Mouse (Mus musculus): ENCODE measurements around the gene Hmgn2.
A peak's percentile ranks its signal among the peaks of the same experiment; 100 is the strongest.
"Not testable (repeated sequence)": the region's sequence is repeated elsewhere in the genome, so short reads cannot be mapped to it uniquely, and the experiment has no call there.

Gene Hmgn2

GRCm38 (mm10) chr4:133968150-133968921 is at the start of gene Hmgn2:
Gene Hmgn2, minus strand, starts transcription at chr4:133968650.
- DNase-seq (ENCODE audit: low read depth) = peak; percentile 51

- no peak for DNase-seq (ENCODE audit: low read depth)
Measured at GRCm38 (mm10) chr4:134017201-134017865, 48.9 kb upstream of the Hmgn2 start.

GRCm38 (mm10) chr4:134016767-134017166 is 48.3 kb upstream of the Hmgn2 start:
- no peak for DNase-seq (ENCODE audit: low read depth)

GRCm38 (mm10) chr4:134016208-134016607 is 47.8 kb upstream of the Hmgn2 start:
- no peak for DNase-seq (ENCODE audit: low read depth)

- DNase-seq (ENCODE audit: low read depth) = no peak
Measured at GRCm38 (mm10) chr4:134012858-134013528, 44.5 kb upstream of the Hmgn2 start.

GRCm38 (mm10) chr4:134011450-134012414 is 43.3 kb upstream of the Hmgn2 start:
- DNase-seq (ENCODE audit: low read depth) = no peak

- no peak for DNase-seq (ENCODE audit: low read depth)
Measured at GRCm38 (mm10) chr4:134009709-134010108, 41.3 kb upstream of the Hmgn2 start.

GRCm38 (mm10) chr4:134006845-134007244 is 38.4 kb upstream of the Hmgn2 start:
- no peak for DNase-seq (ENCODE audit: low read depth)

GRCm38 (mm10) chr4:134005581-134006358 is 37.3 kb upstream of the Hmgn2 start:
- DNase-seq (ENCODE audit: low read depth) = no peak

GRCm38 (mm10) chr4:134002903-134003302 is 34.5 kb upstream of the Hmgn2 start:
- DNase-seq (ENCODE audit: low read depth) = no peak

- no peak for DNase-seq (ENCODE audit: low read depth)
Measured at GRCm38 (mm10) chr4:134002246-134002645, 33.8 kb upstream of the Hmgn2 start.

GRCm38 (mm10) chr4:134001710-134002109 is 33.3 kb upstream of the Hmgn2 start:
- no peak for DNase-seq (ENCODE audit: low read depth)

GRCm38 (mm10) chr4:134000466-134001438 is 32.3 kb upstream of the Hmgn2 start, which contains the start of gene Dhdds:
Gene Dhdds, minus strand, starts transcription at chr4:134000918.
- DNase-seq (ENCODE audit: low read depth) = peak; percentile 96

GRCm38 (mm10) chr4:133994697-133995096 is 26.2 kb upstream of the Hmgn2 start:
- no peak for DNase-seq (ENCODE audit: low read depth)

GRCm38 (mm10) chr4:133991087-133991660 is 22.7 kb upstream of the Hmgn2 start:
- no peak for DNase-seq (ENCODE audit: low read depth)

- DNase-seq (ENCODE audit: low read depth) = no peak
Measured at GRCm38 (mm10) chr4:133990035-133990434, 21.6 kb upstream of the Hmgn2 start.

GRCm38 (mm10) chr4:133988289-133988688 is 19.8 kb upstream of the Hmgn2 start:
- DNase-seq (ENCODE audit: low read depth) = not testable (repeated sequence)

- no peak for DNase-seq (ENCODE audit: low read depth)
Measured at GRCm38 (mm10) chr4:133982936-133983335, 14.5 kb upstream of the Hmgn2 start.

GRCm38 (mm10) chr4:133980496-133980895 is 12.0 kb upstream of the Hmgn2 start:
- DNase-seq (ENCODE audit: low read depth) = no peak

All from c-Kit-positive CD71-positive TER-119-negative erythroid progenitor cells, embryonic 14.5 days (primary cell).